Mouse (Mus musculus) forebrain, embryonic 16.5 days (tissue): ENCODE measurements at regions not wholly inside any gene's neighbourhood (a gene's known extent, or its start where the extent isn't known, plus 50 kb on each side); places are given as distances from the start of the nearest gene placed in this dataset.

Experiments
- ATAC-seq: fragments of 200-750 bp; cut with Nextera tagmentation; 2 replicates; pipeline ENCODE4 v1.8.0; 2017; ENCODE audit warnings: mild to moderate bottlenecking, moderate library complexity
- H3K27ac ChIP-seq: fragments of 300-500 bp; sonication (generic); 2 replicates; pipeline ENCODE4 v1.5.1; 2014; ENCODE audit warnings: low read length, control low read depth
- H3K27me3 ChIP-seq: fragments of 300-500 bp; sonication (generic); replicated peaks from 2 replicates; pipeline ENCODE4 v1.6.1; 2014; ENCODE audit warnings: low read length; ENCODE audit not compliant: control insufficient read depth, insufficient read depth
- H3K36me3 ChIP-seq: fragments of 300-500 bp; sonication (generic); 2 replicates; pipeline ENCODE4 v1.6.1; 2014; ENCODE audit not compliant: control insufficient read depth, insufficient read depth
- H3K4me1 ChIP-seq: fragments of 300-500 bp; sonication (generic); replicated peaks from 2 replicates; pipeline ENCODE4 v1.6.1; 2014; ENCODE audit warnings: low read length; ENCODE audit not compliant: control insufficient read depth, insufficient read depth
- H3K4me2 ChIP-seq: fragments of 300-500 bp; sonication (generic); 2 replicates; pipeline ENCODE4 v1.6.1; 2014; ENCODE audit warnings: mild to moderate bottlenecking, low read length, control low read depth
- H3K4me3 ChIP-seq: fragments of 300-500 bp; sonication (generic); replicated peaks from 2 replicates; pipeline ENCODE4 v1.5.1; 2014; ENCODE audit warnings: mild to moderate bottlenecking, low read length, control low read depth
- H3K9ac ChIP-seq: fragments of 300-500 bp; sonication (generic); replicated peaks from 2 replicates; pipeline ENCODE4 v1.6.1; 2014; ENCODE audit warnings: low read depth, low read length, control low read depth
- H3K9me3 ChIP-seq: fragments of 300-500 bp; sonication (generic); 2 replicates; pipeline ENCODE4 v1.6.1; 2016; ENCODE audit warnings: low read length; ENCODE audit not compliant: control insufficient read depth
- WGBS: fragments of 180-500 bp; shearing (Covaris S2); extraction: QIAGEN DNeasy Blood & Tissue Kit; methylation state at CpG from one replicate; pipeline ENCODE4 v1.1.7; 2014; 5-methylcytosine and 5-hydroxymethylcytosine counted together

DNA sequence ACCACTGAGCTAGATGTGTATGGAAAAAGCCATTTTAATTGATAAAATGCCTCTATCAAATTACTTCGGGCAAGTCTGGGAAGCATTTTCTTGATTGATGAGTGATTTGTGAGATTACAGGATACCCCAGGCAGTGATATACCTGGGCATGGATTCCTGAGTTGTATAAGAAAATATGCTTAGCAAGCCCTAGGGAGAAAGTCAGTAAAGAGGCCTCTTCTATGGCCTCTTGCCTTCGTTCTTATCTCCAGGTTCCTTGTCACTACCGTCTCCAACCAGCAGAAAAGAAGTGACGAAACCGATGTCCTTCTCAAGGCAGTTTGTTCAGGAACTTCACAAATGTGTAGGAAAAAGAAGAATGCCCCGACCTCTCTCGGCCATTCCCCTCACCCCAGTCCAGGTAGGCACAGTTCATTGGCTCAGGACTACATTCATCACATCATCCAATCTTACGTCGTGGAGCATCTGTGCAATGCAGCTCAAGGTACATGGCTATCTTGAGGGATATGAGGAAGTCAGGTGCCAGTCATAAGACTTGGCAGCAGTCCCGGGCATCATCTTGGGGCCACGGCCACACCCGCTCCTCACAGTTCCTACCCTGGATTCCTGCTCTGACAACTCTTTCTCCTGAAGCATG, 310.2 kb downstream of the Cdh11 start:
- H3K36me3 ChIP-seq: no peaks in the 10 kb centered on the region
- H3K4me1 ChIP-seq: no peaks in the 10 kb centered on the region
- H3K4me2 ChIP-seq: no peak overlapping the region
- H3K27ac ChIP-seq: no peak overlapping the region
- ATAC-seq: no peak
- H3K9me3 ChIP-seq: no peaks in the 10 kb centered on the region
- no peaks in the 10 kb centered on the region for H3K27me3 ChIP-seq
- no peak overlapping the region for H3K9ac ChIP-seq
- WGBS: 95% methylated on average over 12 of the region's 12 CpGs
- H3K4me3 ChIP-seq: no peak overlapping the region

DNA sequence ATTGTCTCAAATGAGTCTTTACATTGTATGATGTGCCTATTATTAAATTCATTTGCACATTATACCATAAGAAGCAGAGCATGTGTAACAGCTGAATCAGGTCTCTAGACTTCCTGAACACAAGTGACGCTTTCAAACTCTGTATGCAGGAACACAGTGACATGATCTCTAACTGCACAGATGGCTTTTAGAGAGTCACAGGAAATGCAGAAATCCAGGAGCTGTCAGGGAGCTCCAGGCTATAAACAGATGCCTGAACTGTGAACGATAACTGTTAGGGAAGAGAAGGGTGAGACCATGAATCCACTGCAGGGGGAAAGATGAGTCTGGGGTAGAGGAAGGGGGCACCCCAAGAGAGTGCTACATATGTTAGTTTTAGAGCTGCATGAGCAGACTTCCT, 311.2 kb downstream of the Cdh11 start:
- no peak for ATAC-seq
- no peaks in the 10 kb centered on the region for H3K9me3 ChIP-seq
- no peak overlapping the region for H3K4me3 ChIP-seq
- no peaks in the 10 kb centered on the region for H3K4me1 ChIP-seq
- no peaks in the 10 kb centered on the region for H3K27me3 ChIP-seq
- WGBS: 67% methylated on average over 2 of the region's 2 CpGs
- H3K9ac ChIP-seq: no peak overlapping the region
- no peaks in the 10 kb centered on the region for H3K36me3 ChIP-seq
- H3K4me2 ChIP-seq: no peak overlapping the region
- no peak overlapping the region for H3K27ac ChIP-seq

DNA sequence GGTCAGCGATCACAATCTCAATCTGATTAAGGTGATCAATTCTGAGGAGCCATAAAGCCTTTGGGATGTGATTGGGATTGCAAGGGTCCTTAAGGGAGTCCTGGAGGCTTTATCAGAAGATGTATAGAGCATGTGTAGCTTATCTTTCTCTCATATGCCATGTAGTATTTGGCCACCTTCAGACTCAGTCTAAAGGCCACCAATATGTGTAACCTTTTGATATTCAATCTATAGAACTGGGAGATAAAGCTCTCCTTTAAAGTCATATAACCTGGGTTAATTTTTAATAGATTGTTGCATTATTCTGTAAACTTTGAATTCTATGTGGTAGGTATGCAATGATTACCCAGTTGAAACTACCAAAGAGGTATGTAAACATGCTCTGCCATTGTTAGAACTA, 314.1 kb downstream of the Cdh11 start:
- no peaks in the 10 kb centered on the region for H3K27me3 ChIP-seq
- H3K36me3 ChIP-seq: no peaks in the 10 kb centered on the region
- H3K9ac ChIP-seq: no peak overlapping the region
- no peak overlapping the region for H3K4me3 ChIP-seq
- no peak overlapping the region for H3K27ac ChIP-seq
- no peaks in the 10 kb centered on the region for H3K4me1 ChIP-seq
- no peak for ATAC-seq
- 94% methylated on average over 1 of the region's 1 CpGs for WGBS
- H3K9me3 ChIP-seq: no peaks in the 10 kb centered on the region
- no peak overlapping the region for H3K4me2 ChIP-seq

DNA sequence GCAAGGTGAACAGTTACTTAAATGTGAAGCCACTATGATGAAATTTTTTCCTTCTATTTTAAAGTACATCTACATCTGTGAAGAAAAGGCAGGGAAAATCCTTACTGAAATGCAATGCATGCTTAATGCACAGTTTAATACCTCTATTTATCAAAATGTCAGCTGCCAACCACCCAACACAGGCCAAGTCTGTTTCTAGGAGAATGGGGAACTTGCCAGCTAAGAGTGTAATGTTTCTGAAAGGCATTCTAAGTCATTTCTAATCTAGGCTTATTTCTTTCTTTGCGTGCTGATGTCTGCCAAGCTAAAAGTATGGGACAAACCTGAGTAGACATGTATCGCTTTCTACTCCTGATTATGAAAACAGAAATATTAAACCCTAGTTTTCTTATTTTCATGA, 322.8 kb downstream of the Cdh11 start:
- Histone ChIP-seq H3K4me3 (no peak overlapping the region), H3K9ac (no peak overlapping the region), H3K9me3 (no peaks in the 10 kb centered on the region), H3K27ac (no peak overlapping the region), H3K4me2 (no peak overlapping the region), H3K36me3 (no peaks in the 10 kb centered on the region), H3K4me1 (no peaks in the 10 kb centered on the region), H3K27me3 (no peaks in the 10 kb centered on the region)
- no peak for ATAC-seq
- WGBS: 84% methylated on average over 2 of the region's 2 CpGs

DNA sequence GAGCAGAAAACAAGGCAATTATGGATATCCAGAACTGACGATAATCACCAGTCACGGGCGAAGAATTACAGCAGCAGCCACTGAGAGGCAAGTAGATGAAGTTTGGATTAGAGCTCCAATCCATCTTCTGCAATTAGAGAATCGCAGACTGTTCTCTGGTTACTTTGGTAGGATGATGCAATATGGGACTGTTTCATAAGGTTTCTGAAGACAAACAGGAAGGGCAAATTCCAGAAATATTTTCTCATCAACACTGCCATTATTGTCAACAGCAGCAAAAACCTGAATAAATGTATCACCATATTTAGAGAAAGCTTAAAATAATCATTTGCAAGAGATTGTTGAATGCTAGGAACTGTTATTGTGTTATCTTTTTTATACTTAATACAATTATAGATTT, 342.4 kb downstream of the Cdh11 start:
- Histone ChIP-seq H3K27ac (no peak overlapping the region), H3K4me1 (no peaks in the 10 kb centered on the region), H3K4me2 (no peak overlapping the region), H3K9ac (no peak overlapping the region), H3K9me3 (no peaks in the 10 kb centered on the region), H3K36me3 (no peaks in the 10 kb centered on the region), H3K27me3 (no peaks in the 10 kb centered on the region), H3K4me3 (no peak overlapping the region)
- no peak for ATAC-seq
- WGBS: 90% methylated on average over 4 of the region's 4 CpGs

DNA sequence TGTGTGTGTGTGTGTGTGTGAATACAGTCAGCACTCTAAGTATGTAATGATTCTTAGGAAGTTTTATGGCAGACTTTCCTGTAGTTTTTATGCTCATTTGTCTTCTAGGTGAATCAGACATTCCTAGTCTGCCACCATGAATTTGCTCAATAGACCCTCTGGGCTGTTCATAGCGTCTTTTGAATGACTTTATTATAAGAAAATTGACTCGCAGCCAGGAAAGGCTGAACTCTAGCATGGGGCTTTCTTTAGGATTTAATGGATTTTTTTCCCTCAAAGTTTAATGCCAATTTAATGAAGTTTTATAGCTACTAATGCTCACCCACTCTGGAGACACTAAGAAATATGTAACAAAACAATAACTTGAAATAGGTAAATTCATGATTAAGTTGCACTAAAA, 363.6 kb downstream of the Cdh11 start:
- 43% methylated on average over 2 of the region's 2 CpGs for WGBS

DNA sequence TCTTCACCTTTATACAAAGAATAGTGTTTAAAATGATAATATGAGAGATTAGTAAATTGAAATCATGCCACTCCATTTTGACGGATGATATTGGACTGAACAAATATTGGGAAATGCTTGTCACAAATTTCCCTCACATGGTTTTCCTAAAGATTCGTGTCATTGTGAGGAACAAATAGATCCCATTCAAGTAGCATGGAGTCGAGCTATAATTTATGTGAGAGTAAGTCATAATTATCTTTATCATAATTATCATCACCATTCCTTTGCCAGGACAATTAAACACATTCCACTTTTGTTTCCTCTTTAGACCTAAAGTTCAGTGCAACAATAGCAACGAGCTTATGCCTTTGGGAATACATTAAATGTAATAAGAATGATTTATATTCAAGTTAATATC, 370.5 kb downstream of the Cdh11 start:
- no peak overlapping the region for H3K27ac ChIP-seq
- H3K4me3 ChIP-seq: no peak overlapping the region
- H3K4me1 ChIP-seq: no peaks in the 10 kb centered on the region
- no peak overlapping the region for H3K4me2 ChIP-seq
- no peaks in the 10 kb centered on the region for H3K27me3 ChIP-seq
- ATAC-seq: no peak
- WGBS: 60% methylated on average over 4 of the region's 4 CpGs
- H3K9me3 ChIP-seq: no peaks in the 10 kb centered on the region
- no peaks in the 10 kb centered on the region for H3K36me3 ChIP-seq
- no peak overlapping the region for H3K9ac ChIP-seq

More for the DNA sequence above, 363.6 kb downstream of the Cdh11 start:
- no peak overlapping the region for H3K4me2 ChIP-seq
- no peak for ATAC-seq
- H3K27me3 ChIP-seq: no peaks in the 10 kb centered on the region
- no peaks in the 10 kb centered on the region for H3K36me3 ChIP-seq
- H3K9ac ChIP-seq: no peak overlapping the region
- no peaks in the 10 kb centered on the region for H3K9me3 ChIP-seq
- H3K4me3 ChIP-seq: no peak overlapping the region
- no peak overlapping the region for H3K27ac ChIP-seq
- no peaks in the 10 kb centered on the region for H3K4me1 ChIP-seq

DNA sequence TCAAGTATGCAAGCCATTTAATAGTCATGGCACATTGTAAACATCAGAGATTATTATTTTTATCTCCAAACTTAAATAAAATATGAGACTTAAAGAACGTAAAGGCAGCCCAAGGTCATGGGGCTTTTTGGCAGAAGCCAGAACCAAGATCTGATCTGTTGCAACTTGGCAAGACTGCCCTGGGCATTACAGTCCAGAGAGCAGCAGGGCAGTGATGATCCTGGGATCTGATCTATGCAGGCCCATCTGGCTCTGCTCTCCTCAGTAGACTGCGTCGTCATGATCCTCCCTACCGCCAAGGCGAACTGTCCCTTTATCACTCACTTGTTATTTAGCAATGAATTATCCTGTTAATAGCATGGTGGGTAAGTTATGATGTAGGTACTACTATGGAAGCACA, 372.0 kb downstream of the Cdh11 start:
- H3K4me3 ChIP-seq: no peak overlapping the region
- H3K27ac ChIP-seq: no peak overlapping the region
- 95% methylated on average over 5 of the region's 5 CpGs for WGBS
- H3K27me3 ChIP-seq: no peaks in the 10 kb centered on the region
- H3K36me3 ChIP-seq: no peaks in the 10 kb centered on the region
- H3K9me3 ChIP-seq: no peaks in the 10 kb centered on the region
- no peak for ATAC-seq
- H3K9ac ChIP-seq: no peak overlapping the region
- H3K4me1 ChIP-seq: no peaks in the 10 kb centered on the region
- no peak overlapping the region for H3K4me2 ChIP-seq

DNA sequence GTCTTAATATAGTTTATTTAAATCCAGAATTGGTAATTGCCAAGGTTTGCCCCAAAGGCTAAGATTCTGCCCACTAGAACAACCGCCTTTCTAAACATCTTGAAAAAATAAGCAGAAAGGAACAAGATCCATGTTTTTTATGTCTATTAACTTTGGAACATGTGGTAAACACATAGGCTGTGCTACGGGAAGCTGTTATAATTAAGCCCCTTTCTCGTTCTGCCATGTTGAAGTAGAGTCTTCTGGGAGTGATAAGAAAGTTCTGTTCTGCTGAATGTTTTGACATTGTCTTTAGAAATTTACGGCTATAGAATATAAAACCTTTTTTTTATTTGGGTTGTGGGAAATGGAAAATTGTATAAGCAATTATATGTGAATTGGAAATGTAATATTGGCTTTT, 397.9 kb downstream of the Cdh11 start:
- no peak for ATAC-seq
- 83% methylated on average over 4 of the region's 4 CpGs for WGBS
- Histone ChIP-seq H3K27ac (no peak overlapping the region), H3K27me3 (no peaks in the 10 kb centered on the region), H3K4me3 (no peak overlapping the region), H3K36me3 (no peaks in the 10 kb centered on the region), H3K4me1 (no peaks in the 10 kb centered on the region), H3K9me3 (no peaks in the 10 kb centered on the region), H3K4me2 (no peak overlapping the region), H3K9ac (no peak overlapping the region)

DNA sequence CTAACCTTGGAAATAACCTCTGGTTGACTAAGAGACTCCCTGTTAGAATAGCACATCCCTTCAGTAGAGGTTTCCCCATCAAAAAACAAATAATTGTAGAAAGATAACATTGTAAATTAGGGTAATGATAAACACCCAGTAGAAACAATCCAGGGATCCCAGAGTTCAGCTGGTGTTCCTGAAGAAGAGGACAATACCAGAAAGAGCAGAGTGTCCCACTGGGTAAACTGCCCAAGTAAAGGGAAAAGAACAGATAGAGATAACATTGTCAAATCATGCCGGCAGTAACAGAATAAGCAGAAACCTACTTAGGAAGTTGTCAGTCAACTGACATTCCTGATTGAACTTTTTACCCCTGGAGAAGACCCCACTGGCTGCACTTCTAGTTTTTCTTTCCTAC, 440.1 kb downstream of the Cdh11 start:
- Histone ChIP-seq H3K36me3 (no peaks in the 10 kb centered on the region), H3K4me2 (no peak overlapping the region), H3K27me3 (no peaks in the 10 kb centered on the region), H3K9ac (no peak overlapping the region), H3K4me1 (no peaks in the 10 kb centered on the region), H3K9me3 (no peaks in the 10 kb centered on the region), H3K4me3 (no peak overlapping the region), H3K27ac (no peak overlapping the region)
- 82% methylated on average over 1 of the region's 1 CpGs for WGBS
- ATAC-seq: no peak
